Mouse (Mus musculus) kidney, postnatal 4 days (tissue): ENCODE measurements around the gene Srgap3.

Source experiments
- DNase-seq, 2 experiments: peaks; one replicate each; pipeline ENCODE4 v3.0.0; 2021; ENCODE audit warnings: mixed read lengths in 2 of 2

Srgap3 gene

DNA sequence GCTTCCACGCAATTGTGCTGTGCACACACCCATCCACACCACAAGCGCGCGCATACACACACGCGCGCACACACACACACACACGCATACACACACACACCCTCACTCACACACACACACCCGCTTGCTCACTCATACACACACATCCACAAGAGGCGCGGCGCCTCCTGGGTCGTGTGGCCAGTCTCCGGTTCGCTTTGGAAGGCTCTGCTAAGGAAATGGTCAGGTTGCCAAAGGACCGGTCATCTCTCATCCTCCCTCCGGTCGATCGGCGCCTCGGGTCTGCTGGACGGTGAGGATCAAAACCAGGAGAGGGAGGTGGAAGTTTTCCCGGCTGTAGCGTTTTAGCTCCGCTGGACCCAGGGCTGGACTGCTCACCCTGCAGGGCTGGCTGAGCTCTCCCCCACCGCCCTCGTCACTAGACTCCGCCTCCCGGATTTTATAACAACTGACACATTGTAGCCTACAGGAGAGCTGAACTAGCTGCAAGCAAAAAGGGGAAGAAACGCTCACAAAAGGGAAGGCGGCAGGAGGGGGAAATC is at the start of gene Srgap3:
Gene Srgap3, minus strand, starts transcription at position 372 of the 542 bp plus-strand sequence.
- peak; percentile 84 to 88 for DNase-seq

DNA sequence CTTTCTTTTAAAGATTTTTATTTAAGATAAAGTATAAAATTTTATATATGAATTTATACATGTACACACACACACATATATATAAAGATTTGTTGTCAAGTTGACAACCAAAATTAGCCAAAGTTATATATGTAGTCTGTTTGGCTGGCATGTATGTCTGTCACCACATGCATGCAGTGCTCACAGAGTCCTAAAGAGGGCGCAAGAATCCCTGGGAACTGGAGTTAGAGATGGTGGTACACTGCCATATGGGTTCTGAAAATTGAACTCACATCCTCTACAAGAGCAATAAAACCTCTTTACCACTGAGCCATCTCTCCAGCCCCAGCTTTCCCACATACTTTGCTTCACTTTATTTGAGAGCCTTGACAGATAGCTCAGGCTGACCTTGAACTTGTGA is 48.6 kb upstream of the Srgap3 start:
- DNase-seq: no peak

DNA sequence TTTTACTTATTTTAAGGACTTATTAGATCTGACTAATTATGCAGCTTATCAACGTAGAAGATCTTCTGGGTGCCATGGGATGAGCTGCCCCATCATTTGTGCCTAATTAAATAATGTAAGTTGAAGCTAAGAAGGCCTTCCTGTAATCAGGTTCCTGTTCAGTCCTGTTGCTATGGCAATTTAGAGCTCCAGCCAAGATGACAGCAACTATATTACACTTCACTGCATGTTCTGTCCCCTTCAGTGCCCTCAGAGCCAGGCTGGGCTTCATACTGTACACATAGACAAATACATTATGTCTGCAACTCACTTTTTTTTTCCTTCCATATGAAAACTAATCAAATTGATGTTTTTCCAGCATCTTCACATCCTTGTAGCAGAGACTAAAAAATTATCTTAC is 43.1 kb upstream of the Srgap3 start:
- no peak for DNase-seq

DNA sequence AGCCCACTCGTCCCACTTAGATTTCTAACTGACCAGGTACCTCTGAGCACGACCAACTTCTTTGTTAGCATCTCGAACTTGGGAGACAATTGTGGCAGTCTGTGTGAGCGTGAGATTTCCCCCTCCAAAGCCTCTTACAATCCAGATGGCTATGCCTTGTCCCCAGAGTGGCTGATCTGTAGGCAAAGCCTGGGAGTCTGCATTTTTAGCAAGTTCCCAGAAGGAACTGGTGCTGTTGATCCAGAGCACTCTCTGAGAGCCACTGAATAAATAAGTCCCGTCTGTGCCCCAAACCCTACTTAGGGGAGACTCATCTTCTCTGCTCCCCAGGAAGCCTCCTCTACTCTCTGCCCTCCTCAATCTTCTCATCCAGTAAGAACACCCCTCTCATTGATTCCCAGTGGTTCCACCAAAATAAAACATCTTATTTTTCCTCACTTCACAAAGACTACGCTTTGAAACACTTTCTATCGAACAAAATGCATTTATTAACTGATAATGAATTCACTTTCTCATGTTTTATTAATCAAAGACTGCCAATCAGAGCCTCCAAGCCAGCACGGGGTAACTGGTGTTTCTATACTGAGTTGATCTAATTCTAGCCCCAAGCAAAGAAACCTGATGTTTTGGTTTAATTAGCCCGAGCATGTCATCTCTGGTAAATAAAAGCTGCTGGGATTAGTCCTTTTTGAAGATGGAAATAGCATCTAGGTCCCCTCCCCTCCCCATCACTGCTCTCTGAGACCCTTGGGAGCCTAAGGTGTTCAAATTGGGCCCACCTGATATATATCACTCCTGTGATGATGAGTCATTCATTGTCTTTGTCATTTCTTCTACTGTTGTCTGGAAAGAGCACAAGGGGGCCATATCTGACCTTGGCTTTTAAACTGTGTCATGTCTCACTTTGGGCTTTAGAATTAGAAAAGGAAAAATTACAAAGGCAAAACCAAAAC is 38.6 kb upstream of the Srgap3 start:
- no peak for DNase-seq

DNA sequence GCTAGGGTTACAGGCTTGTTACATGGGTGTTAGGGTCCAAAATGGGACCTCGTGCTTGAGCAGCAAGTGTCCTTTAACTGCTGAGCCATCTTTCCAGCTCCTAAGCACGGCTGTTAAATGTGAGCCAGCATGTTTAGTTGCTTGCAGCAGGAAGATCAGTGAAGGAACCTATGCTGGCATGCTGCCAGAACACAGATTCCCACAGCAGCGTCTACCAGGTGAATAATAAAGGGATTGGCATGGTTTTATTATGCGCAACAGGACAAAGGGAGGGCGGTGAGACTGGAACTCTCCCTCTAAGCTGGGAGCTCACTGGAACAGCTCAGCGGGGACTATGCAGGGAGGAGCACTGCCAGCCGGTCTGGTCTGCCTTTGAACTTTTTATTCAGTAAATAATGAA is 35.2 kb upstream of the Srgap3 start:
- DNase-seq: peak in 1 of 2 experiments; percentile 28

DNA sequence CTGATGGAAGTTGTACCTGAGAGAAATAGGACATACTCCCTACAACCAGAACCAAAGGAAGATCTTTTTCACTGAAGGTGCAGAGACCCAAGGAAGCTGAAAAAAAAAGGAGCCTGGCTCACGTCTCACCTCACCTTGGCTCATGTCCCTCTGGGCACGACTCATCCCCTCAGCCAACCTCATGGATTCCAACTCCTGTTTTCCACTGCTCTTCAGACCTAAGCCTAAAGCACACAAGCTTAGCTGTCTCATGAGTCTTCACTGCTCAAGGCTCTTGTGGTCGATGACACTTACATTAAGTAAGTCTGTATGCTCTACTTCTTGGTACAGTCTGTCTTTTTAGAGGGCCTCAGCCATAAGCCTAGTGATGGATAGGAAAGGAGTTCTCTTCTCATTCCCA is 31.9 kb upstream of the Srgap3 start:
- DNase-seq: no peak

DNA sequence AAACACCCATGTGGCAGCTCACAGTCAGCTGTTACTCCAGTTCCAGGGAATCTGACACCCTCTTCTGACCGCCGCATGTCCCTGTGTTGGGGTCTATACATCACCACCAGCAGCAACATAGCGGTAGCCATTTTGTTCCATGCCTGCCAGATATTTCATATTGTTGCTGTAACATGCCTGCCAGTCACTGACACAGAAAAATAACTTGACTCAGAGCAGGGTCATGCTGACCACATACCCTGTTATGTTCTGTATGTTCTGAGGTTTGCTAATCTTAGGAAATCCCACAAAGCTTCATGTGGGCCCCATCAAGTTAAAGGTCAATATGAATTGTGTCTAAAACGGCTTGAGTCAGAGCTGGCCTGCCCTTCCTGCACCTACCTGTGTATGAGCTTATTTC is 30.2 kb upstream of the Srgap3 start:
- no peak for DNase-seq

DNA sequence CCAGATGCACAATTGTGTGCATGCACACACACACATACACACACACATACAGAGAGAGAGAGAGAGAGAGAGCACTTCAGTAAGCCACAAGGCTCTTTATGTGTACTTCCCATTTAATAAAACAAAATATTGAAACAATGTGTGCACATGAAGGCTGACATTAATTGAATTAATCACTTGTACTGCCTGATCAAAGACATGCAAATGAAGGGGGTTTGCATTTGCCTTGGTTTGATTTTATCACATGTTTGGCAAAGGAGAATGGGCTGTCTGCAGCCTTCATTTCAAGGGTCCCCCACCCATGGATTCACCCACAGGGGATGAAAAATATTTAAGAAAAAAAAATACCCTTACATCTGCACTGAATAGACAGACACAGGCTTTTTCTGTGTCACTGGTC is 29.5 kb upstream of the Srgap3 start:
- DNase-seq: no peak

DNA sequence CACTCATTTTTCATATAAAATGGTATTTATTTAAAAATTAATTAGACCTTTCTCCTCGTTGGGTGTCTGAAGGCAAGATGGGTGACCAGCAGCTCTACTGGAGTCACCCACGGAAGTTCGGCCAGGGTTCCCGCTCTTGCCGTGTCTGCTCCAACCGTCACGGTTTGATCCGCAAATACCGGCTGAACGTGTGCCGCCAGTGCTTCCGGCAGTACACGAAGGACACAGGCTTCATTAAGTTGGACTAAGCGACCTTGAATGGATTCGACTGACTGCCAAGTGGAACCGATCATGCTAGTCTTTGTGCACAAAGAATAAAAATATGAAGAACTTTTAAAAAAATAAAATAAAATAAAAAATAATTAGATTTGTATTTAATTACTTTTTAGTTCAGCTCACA is 29.1 kb upstream of the Srgap3 start:
- DNase-seq: no peak

DNA sequence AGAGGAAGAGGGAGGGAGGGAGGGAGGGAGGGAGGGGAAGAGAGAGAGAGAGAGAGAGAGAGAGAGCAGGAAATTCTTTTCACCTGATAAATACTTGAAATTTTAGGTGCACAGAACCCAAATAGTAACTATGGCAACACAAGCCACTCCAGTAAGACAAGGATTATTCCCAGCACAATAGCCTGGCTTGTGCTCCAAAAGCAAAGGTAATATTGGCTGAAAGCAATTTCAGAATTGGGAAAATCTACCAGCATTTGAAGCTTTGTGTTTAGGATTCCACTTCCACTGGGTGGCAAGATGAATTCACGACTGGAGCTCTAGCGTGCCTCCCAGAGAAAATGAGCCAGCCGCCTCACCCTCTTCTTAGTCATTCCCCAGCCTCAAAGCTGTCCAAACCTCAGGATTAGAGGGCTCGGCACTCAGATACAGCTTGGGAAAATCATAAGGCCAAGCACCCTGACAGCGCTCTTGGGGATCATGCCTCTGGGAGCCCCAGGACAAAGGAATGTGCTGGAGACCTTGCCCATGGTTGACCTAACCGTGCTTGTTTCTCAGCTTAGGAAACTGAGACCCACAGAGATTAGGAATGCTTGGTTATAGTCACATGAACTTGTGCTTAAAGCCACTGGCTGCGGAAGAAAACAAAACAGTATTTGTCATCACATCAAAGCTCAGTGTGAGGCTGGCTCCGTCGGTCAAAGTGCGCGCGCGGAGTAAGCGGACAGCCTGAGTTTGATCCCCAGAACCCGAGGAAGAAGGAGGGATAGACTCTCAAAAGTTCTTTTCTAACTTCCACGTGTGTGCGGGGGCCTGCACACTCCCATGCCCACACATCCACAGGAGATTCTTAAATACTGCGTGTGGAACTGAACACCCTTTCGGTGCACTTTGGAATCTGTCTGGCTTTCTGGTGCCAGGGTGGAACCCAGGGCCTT is 27.0 kb upstream of the Srgap3 start:
- no peak for DNase-seq

DNA sequence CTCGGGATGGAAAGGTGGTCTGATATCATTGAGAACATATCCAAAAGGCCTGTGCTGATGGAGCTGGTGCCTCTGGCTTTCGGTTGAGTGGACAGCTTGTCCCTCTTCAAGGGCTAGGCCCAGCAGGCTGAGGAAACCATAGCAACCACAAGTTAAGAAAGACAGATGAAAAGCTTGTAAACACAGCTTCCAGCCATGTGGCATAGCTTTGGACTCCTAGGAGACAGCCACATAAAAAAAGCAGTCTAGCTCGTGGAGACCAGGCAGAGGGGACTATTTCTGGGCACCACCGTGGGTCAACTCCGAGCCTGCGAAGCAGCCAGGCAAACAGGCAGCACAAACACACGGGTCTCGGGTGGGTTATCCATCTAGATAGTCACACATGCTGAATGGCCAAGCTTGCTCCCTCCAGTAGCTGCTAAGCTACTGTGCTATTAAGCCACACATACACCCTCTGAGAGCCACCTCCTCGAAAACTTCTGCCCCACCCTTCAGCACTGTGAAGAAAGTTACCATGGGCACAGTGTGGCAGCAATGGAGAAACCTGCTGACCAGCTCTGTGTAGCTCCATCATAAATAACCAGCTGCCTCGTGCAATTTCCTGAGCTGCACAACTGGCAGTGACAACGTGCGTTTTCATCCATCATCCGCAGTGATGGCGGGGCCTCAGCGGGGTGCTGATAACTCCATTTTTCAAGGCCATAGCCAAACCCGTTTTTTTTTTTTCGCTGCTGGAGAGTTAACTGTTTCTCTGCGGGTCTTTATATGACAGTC is 26.0 kb upstream of the Srgap3 start:
- peak; percentile 25 to 37 for DNase-seq

DNA sequence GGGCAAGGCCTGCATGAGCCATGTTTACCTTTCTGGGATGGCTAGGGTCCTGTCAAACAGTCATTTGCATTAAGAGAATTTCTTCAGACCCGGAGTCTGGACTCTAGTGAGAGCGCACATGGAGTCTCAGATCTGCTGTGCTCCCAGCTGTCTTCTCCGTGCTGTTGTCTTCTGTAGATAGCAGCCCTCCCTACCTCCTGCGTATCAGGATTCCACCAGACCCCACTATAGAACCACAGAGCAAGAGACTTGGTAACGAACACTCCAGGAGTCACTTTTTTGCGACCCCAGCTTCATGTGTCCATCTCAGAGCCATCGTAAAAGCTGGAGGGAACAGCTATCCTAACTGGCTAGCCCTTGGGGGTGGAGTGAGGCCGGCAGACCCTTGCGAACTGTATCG is 25.1 kb upstream of the Srgap3 start:
- no peak for DNase-seq

DNA sequence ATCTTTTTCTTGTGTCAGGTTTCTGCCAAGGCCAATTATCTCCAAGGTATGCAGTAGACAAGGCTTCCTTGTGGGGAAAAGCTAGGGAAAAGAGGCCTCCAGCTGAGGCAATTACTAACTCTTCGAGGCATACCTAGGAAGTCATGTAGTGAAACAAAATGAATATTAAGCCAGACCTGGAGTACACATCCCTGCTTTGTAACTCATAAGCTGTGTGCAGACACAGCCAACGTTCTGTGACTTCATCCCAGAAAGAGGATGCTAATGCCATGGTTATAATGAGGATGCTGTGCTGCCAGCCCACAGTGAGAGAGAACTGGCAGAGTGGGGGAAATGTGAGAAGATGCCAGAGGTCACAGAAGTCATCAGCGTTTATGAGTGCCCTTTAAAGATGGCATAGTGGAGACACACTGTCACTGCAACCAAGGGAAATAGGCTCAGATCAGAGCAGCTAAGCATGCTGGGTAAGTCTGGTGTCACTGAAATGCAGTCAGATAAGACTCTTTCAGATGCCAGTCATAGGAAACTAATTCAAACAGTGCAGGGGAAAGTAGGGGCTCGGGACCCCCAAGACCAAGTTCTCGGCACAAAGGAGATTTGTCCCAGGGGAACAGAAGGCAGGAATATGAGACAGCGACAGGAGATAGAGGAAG is 24.2 kb upstream of the Srgap3 start:
- no peak for DNase-seq

DNA sequence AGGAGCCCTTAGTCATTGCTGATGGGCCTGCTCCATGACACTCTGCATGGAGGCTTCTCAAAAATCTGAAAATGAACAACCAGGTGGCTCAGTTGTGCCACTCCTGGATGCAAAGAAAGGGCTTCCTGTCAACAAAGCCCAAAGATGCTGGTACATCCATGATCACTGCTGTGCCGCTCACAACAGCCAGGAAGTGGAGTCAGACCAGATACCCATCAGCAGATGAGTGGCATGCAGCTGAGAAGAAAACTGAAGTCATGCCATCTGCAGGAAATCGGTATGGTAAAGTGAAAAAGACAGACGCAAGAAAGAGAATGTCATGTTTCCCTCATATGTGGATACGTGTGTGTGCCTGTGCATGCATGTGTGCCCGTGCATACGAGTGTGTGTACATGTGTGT is 20.3 kb upstream of the Srgap3 start:
- DNase-seq: no peak

DNA sequence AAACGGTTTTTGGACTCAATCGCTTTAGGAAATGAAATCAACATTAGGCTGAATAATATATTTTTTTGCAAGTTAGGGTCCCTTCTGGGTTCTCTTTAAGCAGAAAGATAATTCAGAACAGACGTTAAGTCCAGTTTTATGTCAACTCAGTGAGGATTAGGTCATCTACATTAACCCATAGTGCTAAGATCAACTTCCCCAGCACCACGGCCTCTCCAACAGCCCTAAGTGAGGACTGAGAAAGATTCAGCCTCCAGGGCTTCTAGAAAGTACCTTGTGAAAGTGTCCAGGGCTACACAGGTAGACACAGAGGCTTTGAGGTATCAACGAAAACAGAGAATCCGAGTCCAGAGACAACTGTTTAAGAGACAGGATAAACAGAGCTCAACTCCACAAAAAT is 11.3 kb upstream of the Srgap3 start:
- peak in 1 of 2 experiments; percentile 14 for DNase-seq

DNA sequence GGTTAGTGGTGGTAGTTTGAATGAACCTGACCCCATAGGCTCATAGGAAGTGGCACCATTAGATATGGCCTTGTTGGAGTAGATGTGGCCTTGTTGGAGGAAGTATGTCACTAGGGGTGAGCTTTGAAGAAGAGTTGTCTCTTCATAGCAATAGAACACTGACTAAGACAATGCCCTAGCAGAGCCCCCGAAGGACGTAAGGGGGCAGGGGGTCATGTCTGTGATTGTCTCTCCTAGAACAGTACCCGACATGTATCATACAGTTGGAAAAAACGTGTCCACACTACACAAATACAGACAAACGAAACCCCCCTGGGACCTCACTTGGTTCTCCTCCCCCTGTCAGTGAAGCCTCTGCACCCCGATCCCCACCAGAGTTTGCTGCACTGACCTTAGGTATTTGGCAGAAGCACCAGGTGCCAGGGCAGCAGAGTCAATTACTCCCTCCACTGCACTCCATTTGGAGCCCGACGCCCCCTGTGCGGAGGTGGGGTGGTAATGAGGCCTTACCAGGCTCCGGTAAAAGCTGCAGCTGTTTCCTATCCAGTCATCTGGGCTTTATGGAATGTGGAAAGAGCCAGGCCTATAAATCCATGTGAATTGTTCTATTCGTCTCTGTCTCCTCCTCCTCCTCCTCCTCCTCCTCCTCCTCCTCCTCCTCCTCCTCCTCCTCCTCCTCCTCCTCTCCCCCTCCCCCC is 10.7 kb upstream of the Srgap3 start:
- peak; percentile 63 to 76 for DNase-seq

DNA sequence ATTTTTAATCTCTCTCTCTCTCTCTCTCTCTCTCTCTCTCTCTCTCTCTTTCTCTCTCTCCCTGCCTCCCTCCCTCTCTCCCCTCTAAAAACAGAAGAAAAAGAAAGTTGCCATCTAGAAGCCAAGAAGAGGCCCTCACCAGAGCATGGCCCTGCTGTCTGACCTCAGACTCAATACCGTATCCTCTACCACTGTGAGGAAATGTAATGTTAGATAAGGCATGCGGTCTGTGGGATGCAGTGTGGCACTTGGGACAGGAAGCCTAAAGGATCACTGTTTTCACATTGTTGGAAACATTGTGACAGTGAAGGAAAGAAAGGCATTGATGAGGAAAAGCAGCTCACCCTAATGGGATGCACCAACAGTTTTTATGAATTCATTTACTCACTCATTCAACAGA is 8.7 kb upstream of the Srgap3 start:
- no peak for DNase-seq

DNA sequence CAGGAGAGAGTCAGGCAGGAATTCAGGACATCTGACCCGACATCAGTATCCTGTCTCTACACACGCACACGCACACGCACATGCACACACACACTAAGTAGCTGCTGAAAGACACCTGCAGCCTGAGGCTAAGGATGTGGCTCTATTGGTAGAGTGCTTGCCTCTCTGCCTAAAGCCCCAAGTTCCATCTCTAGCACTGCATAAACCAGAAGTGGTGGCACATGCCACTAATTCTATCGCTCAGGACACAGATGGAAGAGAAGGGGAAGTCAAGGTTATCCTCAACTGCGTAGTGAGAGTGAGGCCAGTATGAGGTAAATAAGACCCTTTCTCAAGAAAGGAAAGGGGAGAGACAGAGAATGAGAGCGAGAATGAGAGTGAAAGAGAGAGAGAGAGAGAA is 6.8 kb upstream of the Srgap3 start:
- DNase-seq: no peak

DNA sequence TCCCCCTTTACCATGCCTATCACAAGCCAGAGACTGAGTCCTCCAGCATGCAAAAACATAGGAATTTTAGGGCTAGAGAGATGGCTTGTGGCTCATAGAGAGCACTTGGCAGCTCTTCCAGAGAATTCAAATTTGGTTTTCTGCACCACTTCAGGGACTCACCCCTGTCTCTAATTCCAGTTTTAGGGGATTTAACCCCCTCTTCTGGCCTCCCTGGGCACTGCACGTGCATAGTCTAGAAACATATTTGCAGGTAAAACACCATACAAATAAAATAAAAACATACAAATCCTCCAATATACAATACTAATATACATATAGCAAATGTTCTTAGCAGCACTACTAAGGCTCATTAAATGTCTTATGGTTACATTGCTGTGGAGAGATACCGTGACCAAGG is 4.2 kb upstream of the Srgap3 start:
- DNase-seq: peak in 1 of 2 experiments; percentile 24

DNA sequence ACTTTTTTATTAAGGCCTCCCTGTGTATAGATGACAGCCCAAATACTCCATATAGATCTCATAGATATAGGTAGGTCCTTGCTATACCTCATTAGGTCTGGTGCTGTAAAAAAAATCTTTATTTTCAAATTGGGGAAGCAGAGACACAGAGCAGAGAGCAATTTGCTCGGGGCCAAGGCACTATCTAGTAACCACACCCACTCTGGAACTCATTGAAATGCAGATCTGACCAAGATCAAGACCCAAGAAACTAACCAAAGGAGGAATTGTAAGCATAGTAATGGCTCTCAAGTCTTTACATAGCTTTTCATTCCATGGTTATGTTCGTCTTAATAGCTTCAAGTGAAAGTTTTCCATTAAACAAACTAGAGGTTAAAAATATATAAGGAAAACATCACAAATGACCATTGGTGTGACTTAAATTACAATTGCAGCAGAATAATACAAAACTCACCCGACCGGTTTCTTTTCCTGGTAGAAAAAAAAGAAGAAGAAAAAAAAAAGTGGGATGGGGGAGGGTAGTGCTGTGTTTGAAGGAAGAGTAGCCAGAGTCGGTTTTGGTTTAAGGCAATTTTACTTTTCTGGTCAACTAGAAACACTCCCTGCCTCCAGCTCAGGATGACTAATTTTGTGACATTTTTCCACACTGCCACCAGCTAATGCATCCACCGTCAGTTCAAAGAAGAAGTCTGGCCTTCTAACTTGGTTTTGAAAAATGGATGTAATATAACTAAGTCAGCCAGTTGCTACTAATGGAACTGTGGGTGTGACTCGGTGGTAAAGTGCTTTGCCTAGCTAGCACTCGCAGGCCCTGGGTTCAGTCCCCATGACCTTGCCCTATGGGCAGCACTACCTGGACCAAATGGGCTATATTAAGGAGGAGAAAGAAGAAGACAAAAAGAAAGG is 3.4 kb upstream of the Srgap3 start:
- DNase-seq: no peak
